Mouse (Mus musculus): ENCODE measurements at regions not wholly inside any gene's neighbourhood (a gene's known extent, or its start where the extent isn't known, plus 50 kb on each side); places are given as distances from the start of the nearest gene placed in this dataset.
A peak's percentile ranks its signal among the peaks of the same experiment; 100 is the strongest.

- peak; percentile 53; the same call in 1 of the 2 replicates for ATAC-seq (ENCODE audit: insufficient number of reproducible peaks, insufficient read depth, low FRiP score, low TSS enrichment, low read depth)
- 27% methylated on average over 8 of the region's 8 CpGs for WGBS
- H3K27ac ChIP-seq: peak overlapping the region; percentile 53
Measured at GRCm38 (mm10) chr3:66373807-66374575, 77.4 kb upstream of the Veph1 start.

More at GRCm38 (mm10) chr3:66373807-66374575, 77.4 kb upstream of the Veph1 start:
- H3K36me3 ChIP-seq: no peaks in the 10 kb centered on the region
- H3K4me2 ChIP-seq: peak overlapping the region; percentile 1; the same call in 1 of the 2 replicates
- peaks cover 54% of the 10 kb centered on the region for H3K4me1 ChIP-seq (replicated peaks)
- no peaks in the 10 kb centered on the region for H3K9me3 ChIP-seq
- no peak overlapping the region for H3K4me3 ChIP-seq (replicated peaks)
- H3K9ac ChIP-seq (replicated peaks): no peak overlapping the region
- H3K27me3 ChIP-seq: 0 out of 2 replicates have a peak, but pooled peaks cover 5% of the 10 kb centered on the region

Data from limb, embryonic 12.5 days (tissue).